Mouse (Mus musculus) stomach, embryonic 15.5 days (tissue): ENCODE data around the gene Riox2. TPM values are rescaled to one million over a fixed set of nuclear protein-coding genes. Genes with fewer than 3 reads are reported as not detected.

Source experiments
- ATAC-seq: fragments of 200-750 bp; cut with Nextera tagmentation; 2 replicates; pipeline ENCODE4 v1.8.0; 2017; ENCODE audit warnings: low read depth, moderate number of reproducible peaks, moderate TSS enrichment; ENCODE audit not compliant: insufficient read depth, low FRiP score
- H3K27ac ChIP-seq: fragments of 300-500 bp; sonication (generic); 2 replicates; pipeline ENCODE4 v1.5.1; 2015; ENCODE audit warnings: mild to moderate bottlenecking, inconsistent platforms
- H3K27me3 ChIP-seq: fragments of 300-500 bp; sonication (generic); replicated peaks from 2 replicates; pipeline ENCODE4 v1.6.1; 2015; ENCODE audit warnings: inconsistent platforms
- H3K36me3 ChIP-seq: fragments of 300-500 bp; sonication (generic); 2 replicates; pipeline ENCODE4 v1.6.1; 2015; ENCODE audit warnings: inconsistent platforms
- H3K4me1 ChIP-seq: fragments of 300-500 bp; sonication (generic); 2 replicates; pipeline ENCODE4 v1.6.1; 2015; ENCODE audit warnings: inconsistent platforms
- H3K4me2 ChIP-seq: fragments of 300-500 bp; sonication (generic); 2 replicates; pipeline ENCODE4 v1.6.1; 2015; ENCODE audit warnings: mild to moderate bottlenecking, inconsistent platforms
- H3K4me3 ChIP-seq: fragments of 300-500 bp; sonication (generic); replicated peaks from 2 replicates; pipeline ENCODE4 v1.5.1; 2015; ENCODE audit warnings: inconsistent platforms
- H3K9ac ChIP-seq: fragments of 300-500 bp; sonication (generic); 2 replicates; pipeline ENCODE4 v1.6.1; 2015; ENCODE audit warnings: inconsistent platforms
- H3K9me3 ChIP-seq: fragments of 300-500 bp; sonication (generic); 2 replicates; pipeline ENCODE4 v1.6.1; 2016; ENCODE audit warnings: inconsistent platforms
- WGBS: fragments of 180-500 bp; shearing (Covaris S2); methylation state at CpG from one replicate; pipeline ENCODE4 v1.1.7; 2015; 5-methylcytosine and 5-hydroxymethylcytosine counted together
- polyA plus RNA-seq: library from polyadenylated mRNA; unstranded; fragments of >200 nt; fragmentation: Nextera tagmentation; extraction: Ambion mirVana; gene quantifications from 2 replicates; pipeline ENCODE4 v1.2.1, GENCODE M21; 2015

The Riox2 gene
- polyA plus RNA-seq, 1 experiment from 2014 or later, result 36.6 TPM

DNA sequence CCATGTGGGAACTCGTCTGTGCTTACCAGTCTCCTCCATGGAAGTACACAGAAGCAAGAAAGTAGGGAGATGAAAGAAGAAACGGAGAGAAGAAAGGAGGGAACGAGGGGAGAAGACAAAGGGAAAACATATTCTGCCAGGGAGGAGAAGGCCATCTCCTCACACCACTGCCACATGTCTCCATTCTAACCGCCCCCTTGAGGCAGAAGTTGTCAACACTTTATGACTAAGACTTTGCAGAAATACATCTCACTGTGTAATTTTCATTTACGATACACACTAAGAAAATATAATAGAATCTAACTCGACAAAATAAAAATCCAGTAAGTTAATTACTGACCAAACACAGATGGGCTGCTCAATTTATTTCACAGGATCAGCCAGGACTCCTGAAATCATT, 55.4 kb downstream of the Riox2 start:
- ATAC-seq, result no peak

GRCm38 (mm10) chr16:59529570-59529969, 58.0 kb downstream of the Riox2 start:
- no peak for ATAC-seq
- Histone ChIP-seq H3K4me3 (no peak overlapping the region), H3K27me3 (no peaks in the 10 kb centered on the region), H3K9me3 (no peaks in the 10 kb centered on the region), H3K9ac (no peak overlapping the region), H3K36me3 (no peaks in the 10 kb centered on the region; the same call in 1 of the 2 replicates), H3K27ac (no peak overlapping the region), H3K4me2 (no peak overlapping the region), H3K4me1 (no peaks in the 10 kb centered on the region)
- WGBS, result 82% methylated on average over 13 of the region's 13 CpGs

More for the DNA sequence above, 55.4 kb downstream of the Riox2 start:
- WGBS, result 78% methylated on average over 6 of the region's 6 CpGs
- Histone ChIP-seq H3K27me3 (no peaks in the 10 kb centered on the region), H3K4me3 (no peak overlapping the region), H3K4me1 (no peaks in the 10 kb centered on the region), H3K9me3 (no peaks in the 10 kb centered on the region), H3K27ac (no peak overlapping the region), H3K36me3 (no peaks in the 10 kb centered on the region; the same call in 1 of the 2 replicates), H3K4me2 (no peak overlapping the region), H3K9ac (no peak overlapping the region)

DNA sequence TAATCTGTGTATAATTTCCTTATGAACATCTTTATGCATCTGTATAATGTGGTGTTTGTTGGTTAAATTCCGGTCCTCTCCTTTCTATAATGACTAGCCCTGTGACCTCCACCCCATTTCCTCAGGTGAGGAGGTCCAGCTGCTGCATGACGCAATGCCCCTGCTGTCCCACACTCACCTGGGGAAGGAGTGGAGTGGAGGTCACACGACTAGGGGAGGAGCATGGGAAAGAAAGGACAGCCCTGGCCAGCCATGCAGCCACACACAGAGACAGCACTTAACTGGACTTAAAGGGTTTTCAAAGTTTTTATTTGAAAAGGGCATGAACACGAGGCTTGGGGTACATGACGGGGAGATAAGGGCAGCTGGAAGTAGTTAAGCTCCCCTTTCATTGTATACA, 59.7 kb downstream of the Riox2 start:
- Histone ChIP-seq H3K27me3 (no peaks in the 10 kb centered on the region), H3K36me3 (no peaks in the 10 kb centered on the region; the same call in 1 of the 2 replicates), H3K4me2 (no peak overlapping the region), H3K27ac (no peak overlapping the region), H3K9me3 (no peaks in the 10 kb centered on the region), H3K4me3 (no peak overlapping the region), H3K9ac (no peak overlapping the region), H3K4me1 (no peaks in the 10 kb centered on the region)
- ATAC-seq, result no peak
- 63% methylated on average over 5 of the region's 5 CpGs for WGBS

DNA sequence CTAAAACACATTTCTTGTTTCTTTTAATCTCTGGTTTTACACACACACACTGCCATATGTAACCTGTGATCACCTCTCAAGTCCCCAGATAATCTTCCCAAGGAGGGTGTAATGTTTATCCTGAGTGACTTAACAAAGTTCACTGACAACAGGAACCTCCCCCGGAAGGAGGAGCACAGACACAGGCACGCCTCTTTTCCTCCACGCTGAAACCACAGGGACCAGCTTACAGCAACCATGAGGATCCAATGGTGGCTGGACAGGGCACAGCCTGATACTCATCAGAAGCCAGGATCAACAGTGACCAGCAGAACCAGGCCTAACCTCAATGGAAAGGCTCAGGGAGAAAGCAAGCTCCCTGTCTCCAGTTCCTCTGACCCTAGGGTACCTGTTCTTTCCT, 61.0 kb downstream of the Riox2 start:
- H3K36me3 ChIP-seq, result no peaks in the 10 kb centered on the region; the same call in 1 of the 2 replicates
- H3K9me3 ChIP-seq, result no peaks in the 10 kb centered on the region
- H3K4me2 ChIP-seq, result no peak overlapping the region
- H3K4me1 ChIP-seq, result no peaks in the 10 kb centered on the region
- H3K9ac ChIP-seq, result no peak overlapping the region
- WGBS, result 28% methylated on average over 3 of the region's 3 CpGs
- H3K4me3 ChIP-seq, result no peak overlapping the region
- no peak overlapping the region for H3K27ac ChIP-seq
- no peaks in the 10 kb centered on the region for H3K27me3 ChIP-seq
- no peak for ATAC-seq

DNA sequence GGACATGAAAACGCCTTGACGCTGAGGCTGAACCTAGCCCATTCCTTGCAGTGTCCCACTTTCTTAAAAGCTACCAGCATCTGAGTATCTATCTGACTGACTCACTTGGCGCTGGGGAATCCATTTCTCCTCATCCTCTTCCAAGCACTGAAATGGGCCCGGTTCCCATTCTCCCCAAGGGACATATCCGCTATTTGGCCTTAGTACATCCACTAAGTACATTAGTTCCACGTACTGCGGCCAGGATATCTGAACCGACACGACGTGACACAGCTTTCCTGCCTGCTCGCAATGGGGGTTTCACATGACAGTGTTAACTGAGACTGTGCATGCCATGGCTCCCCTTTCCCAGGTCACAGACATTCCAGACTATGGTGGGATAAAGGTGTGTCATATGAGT, 62.8 kb downstream of the Riox2 start:
- no peaks in the 10 kb centered on the region; the same call in 1 of the 2 replicates for H3K36me3 ChIP-seq
- H3K9me3 ChIP-seq, result no peaks in the 10 kb centered on the region
- H3K4me3 ChIP-seq, result no peak overlapping the region
- H3K27ac ChIP-seq, result no peak overlapping the region
- H3K9ac ChIP-seq, result no peak overlapping the region
- no peak for ATAC-seq
- no peak overlapping the region for H3K4me2 ChIP-seq
- WGBS, result 92% methylated on average over 11 of the region's 11 CpGs
- no peaks in the 10 kb centered on the region for H3K27me3 ChIP-seq
- no peaks in the 10 kb centered on the region for H3K4me1 ChIP-seq

GRCm38 (mm10) chr16:59535673-59536072, 64.1 kb downstream of the Riox2 start:
- Histone ChIP-seq H3K4me2 (no peak overlapping the region), H3K27ac (no peak overlapping the region), H3K36me3 (no peaks in the 10 kb centered on the region), H3K9me3 (no peaks in the 10 kb centered on the region), H3K9ac (no peak overlapping the region), H3K4me1 (no peaks in the 10 kb centered on the region), H3K4me3 (no peak overlapping the region), H3K27me3 (no peaks in the 10 kb centered on the region)
- ATAC-seq, result no peak
- 72% methylated on average over 5 of the region's 5 CpGs for WGBS

- H3K27me3 ChIP-seq, result no peaks in the 10 kb centered on the region
- H3K4me2 ChIP-seq, result no peak overlapping the region
- H3K4me3 ChIP-seq, result no peak overlapping the region
- no peaks in the 10 kb centered on the region for H3K36me3 ChIP-seq
- H3K4me1 ChIP-seq, result no peaks in the 10 kb centered on the region
- no peak overlapping the region for H3K9ac ChIP-seq
- no peaks in the 10 kb centered on the region for H3K9me3 ChIP-seq
- WGBS, result 86% methylated on average over 3 of the region's 3 CpGs
- no peak overlapping the region for H3K27ac ChIP-seq
- no peak for ATAC-seq
Measured at GRCm38 (mm10) chr16:59540944-59541343, 69.4 kb downstream of the Riox2 start.

- no peak for ATAC-seq
- H3K9ac ChIP-seq, result no peak overlapping the region
- no peak overlapping the region for H3K4me2 ChIP-seq
- WGBS, result 75% methylated on average over 4 of the region's 4 CpGs
- no peaks in the 10 kb centered on the region for H3K4me1 ChIP-seq
- H3K27ac ChIP-seq, result no peak overlapping the region
- H3K27me3 ChIP-seq, result no peaks in the 10 kb centered on the region
- H3K4me3 ChIP-seq, result no peak overlapping the region
- no peaks in the 10 kb centered on the region for H3K36me3 ChIP-seq
- no peaks in the 10 kb centered on the region for H3K9me3 ChIP-seq
Measured at GRCm38 (mm10) chr16:59541382-59541781, 69.8 kb downstream of the Riox2 start.

Other genes with a start within 250 kb of the Riox2 start
- gene Olfr201, start 199.1 kb upstream of the Riox2 start, polyA plus RNA-seq, result not detected in 2 replicates
- not detected in 2 replicates for gene Olfr202, start 185.0 kb upstream of the Riox2 start, polyA plus RNA-seq
- not detected in 2 replicates for gene Olfr203, start 172.9 kb upstream of the Riox2 start, polyA plus RNA-seq
- gene Olfr204, start 153.5 kb upstream of the Riox2 start, polyA plus RNA-seq, result not detected in 2 replicates
- not detected in 2 replicates for gene Olfr205, start 140.6 kb upstream of the Riox2 start, polyA plus RNA-seq
- not detected in 2 replicates for gene Olfr206, start 122.5 kb upstream of the Riox2 start, polyA plus RNA-seq
- not detected in 2 replicates for gene Olfr209, start 107.8 kb upstream of the Riox2 start, polyA plus RNA-seq
- not detected in 2 replicates for gene Gabrr3, start 64.4 kb upstream of the Riox2 start, polyA plus RNA-seq
- gene Crybg3, start 129.2 kb downstream of the Riox2 start, polyA plus RNA-seq, result 8.2 and 10.5 TPM in 2 replicates
- gene Arl6, start 167.6 kb downstream of the Riox2 start, polyA plus RNA-seq, result 24.6 and 25.6 TPM in 2 replicates